Mouse (Mus musculus) olfactory bulb, adult 2 months (tissue): Measurements from ENCODE around the gene Snx9.

ENCODE experiments used
- CTCF ChIP-seq: fragments of 200-500 bp; IDR thresholded peaks from 2 replicates; pipeline ENCODE4 v1.5.1; 2012; ENCODE audit warnings: low read depth, mild to moderate bottlenecking, low read length, moderate library complexity; ENCODE audit not compliant: insufficient read depth
- POLR2A ChIP-seq: fragments of 200-500 bp; IDR thresholded peaks from 2 replicates; pipeline ENCODE4 v1.6.1; 2012; ENCODE audit warnings: mild to moderate bottlenecking, low read depth, low read length, moderate library complexity; ENCODE audit not compliant: insufficient read depth

GRCm38 (mm10) chr17:5801761-5802655, 39.1 kb upstream of the Snx9 start:
- no peak for TF ChIP-seq CTCF
- TF ChIP-seq POLR2A = no peak
